Comparison of ENCODE assay signal across 16 mouse cellular contexts in the genomic region with DNA sequence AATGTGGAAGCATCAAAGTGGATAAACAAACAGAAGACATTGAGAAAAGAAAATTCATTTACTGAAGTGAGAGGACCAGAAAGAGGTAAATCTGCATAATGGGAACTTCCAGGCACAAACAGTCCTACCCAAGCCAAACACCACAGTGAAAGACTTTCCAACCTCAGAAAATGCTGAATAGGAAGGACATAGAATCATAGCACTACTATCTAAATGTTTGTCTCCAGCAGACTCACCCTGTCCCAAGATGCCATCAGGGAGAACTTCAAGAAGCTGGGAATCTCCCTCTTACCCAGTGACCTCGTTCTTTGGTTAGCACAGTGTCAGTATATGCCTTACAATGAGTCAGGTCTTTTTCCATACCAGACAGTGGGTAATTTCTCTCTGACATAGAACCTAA.
A peak's percentile ranks its signal among the peaks of the same experiment; 100 is the strongest.
DNase-seq lines count a peak whose midpoint lies in the region; TF ChIP-seq lines count a peak whose summit lies in the region.
"Had no signal": no experiment of that assay in that cellular context is flagged by ENCODE, and none has a peak within 500 bp of the region (broad histone marks: within the 10 kb centered on the region; RNA-seq: fewer than 3 reads in every experiment).

No protein-coding gene starts in this region.

- H3K4me1 ChIP-seq in CH12.LX (ENCODE audit: control insufficient read depth in 1 of 2, insufficient read depth in 2 of 2), result peaks cover 9 to 23% of the 10 kb centered on the region in 2 experiments

- no peak for TF ChIP-seq CTCF in CH12.LX (conservative IDR thresholded peaks at IDR 0.05 in 1 of 2, IDR thresholded peaks at IDR 0.05 in 1 of 2; ENCODE audit: low read depth in 2 of 2, low read length in 2 of 2)

- TF ChIP-seq EP300 in CH12.LX (IDR thresholded peaks at IDR 0.05; ENCODE audit: low read length), result peak; percentile 95

- H3K79me2 ChIP-seq in CH12.LX (replicated peaks; ENCODE audit: control insufficient read depth, extremely low read depth, insufficient read depth, poor library complexity, severe bottlenecking), result no peaks in the 10 kb centered on the region

- peak overlapping the region; percentile 97 for H3K4me2 ChIP-seq in CH12.LX (ENCODE audit: insufficient read depth, low read depth, poor library complexity, severe bottlenecking)

- H3K27ac ChIP-seq in CH12.LX (ENCODE audit: insufficient read depth, low read depth), result peak overlapping the region; percentile 78

- dilution Hi-C loops in CH12.LX (cut with MboI; ENCODE audit: extremely low pct_ligation_motif_present, extremely low pct_unique_long_range_greater_than_20kb, low sequenced_read_pairs), result no loop called here

- H3K27me3 ChIP-seq in CH12.LX (replicated peaks), result no peaks in the 10 kb centered on the region
- H3K27me3 ChIP-seq: Patski had no signal

- peak overlapping the region; percentile 37 for H3K9ac ChIP-seq in CH12.LX (ENCODE audit: insufficient read depth, low read depth)

- in situ Hi-C loops in CH12.LX (cut with MboI; ENCODE audit: low pct_ligation_motif_present, low pct_unique_long_range_greater_than_20kb, low sequenced_read_pairs), result no loop called here

- DNase-seq in CH12.LX (ENCODE audit: extremely low read depth), result peak; percentile 89
- DNase-seq in adrenal gland, postnatal 14 days, result no peak
- DNase-seq: adrenal gland, adult 2 months; adrenal gland, adult 8-10 months; adrenal gland, postnatal 10 days; adrenal gland, postnatal 25 days; adrenal gland, postnatal 36 days; B cell, adult 2 months; cerebellum, adult 11 months; cerebellum, adult 11-12 months; cerebellum, adult 18-20 months; cerebellum, adult 2 months; cerebellum, adult 8-10 months; cerebellum, adult 9-10 months had no signal

- H3K4me3 ChIP-seq in CH12.LX (replicated peaks in 1 of 3; ENCODE audit: low read depth in 2 of 3, low read length in 2 of 3, poor library complexity in 1 of 3), result no peak overlapping the region

- no peaks in the 10 kb centered on the region for H3K9me3 ChIP-seq in CH12.LX (replicated peaks; ENCODE audit: low read length)
- H3K9me3 ChIP-seq: G1E had no signal

- TF ChIP-seq RAD21 in CH12.LX (IDR thresholded peaks at IDR 0.05; ENCODE audit: low read depth, low read length), result no peak; the same call in none of the 2 replicates

- H3K36me3 ChIP-seq in CH12.LX (replicated peaks in 1 of 2; ENCODE audit: control insufficient read depth in 1 of 2, insufficient read depth in 1 of 2, low read length in 1 of 2), result no peaks in the 10 kb centered on the region
- H3K36me3 ChIP-seq: G1E had no signal

- no peak for TF ChIP-seq POLR2A in CH12.LX (IDR thresholded peaks at IDR 0.05; ENCODE audit: low read depth, low read length)

TF ChIP-seq in CH12.LX, 34 proteins besides CTCF, POLR2A, EP300 and RAD21:
- no peak for TF ChIP-seq ZC3H11A (IDR thresholded peaks at IDR 0.05; ENCODE audit: low read depth, low read length)
- TF ChIP-seq ETS1 (conservative IDR thresholded peaks at IDR 0.05; ENCODE audit: low read depth, low read length), result peak; percentile 74
- no peak; the same call in 1 of the 2 replicates for TF ChIP-seq HCFC1 (IDR thresholded peaks at IDR 0.05; ENCODE audit: low read depth, low read length)
- TF ChIP-seq BHLHE40 (IDR thresholded peaks at IDR 0.05; ENCODE audit: low read depth, low read length), result peak; percentile 70
- peak; percentile 14; the same call in 1 of the 2 replicates for TF ChIP-seq RCOR1 (conservative IDR thresholded peaks at IDR 0.05; ENCODE audit: low read depth, low read length)
- TF ChIP-seq UBTF (IDR thresholded peaks at IDR 0.05; ENCODE audit: low read depth, low read length), result no peak
- TF ChIP-seq JUN (IDR thresholded peaks at IDR 0.05; ENCODE audit: insufficient read depth, low read depth, low read length), result peak; percentile 59; the same call in 1 of the 2 replicates
- no peak; the same call in 1 of the 2 replicates for TF ChIP-seq CHD1 (IDR thresholded peaks at IDR 0.05; ENCODE audit: low read depth, low read length)
- no peak for TF ChIP-seq POLR2AphosphoS2 (IDR thresholded peaks at IDR 0.05; ENCODE audit: low read depth, low read length)
- no peak for TF ChIP-seq ZKSCAN1 (IDR thresholded peaks at IDR 0.05; ENCODE audit: borderline replicate concordance, low read depth, low read length)
- TF ChIP-seq CHD2 (IDR thresholded peaks at IDR 0.05; ENCODE audit: low read length), result peak; percentile 72; the same call in 1 of the 2 replicates
- 0 out of 2 replicates have a peak, but pooled peaks have one; percentile 73 for TF ChIP-seq E2F4 (IDR thresholded peaks at IDR 0.05; ENCODE audit: insufficient replicate concordance, low read depth, low read length)
- peak; percentile 38; the same call in 1 of the 2 replicates for TF ChIP-seq SIN3A (IDR thresholded peaks at IDR 0.05; ENCODE audit: low read length)
- TF ChIP-seq ZNF384 (IDR thresholded peaks at IDR 0.05; ENCODE audit: low read depth, low read length), result 0 out of 2 replicates have a peak, but pooled peaks have one; percentile 7
- TF ChIP-seq TCF12 (IDR thresholded peaks at IDR 0.05; ENCODE audit: low read depth, low read length), result 0 out of 2 replicates have a peak, but pooled peaks have one; percentile 73
- TF ChIP-seq SMC3 (IDR thresholded peaks at IDR 0.05; ENCODE audit: low read depth, low read length), result no peak; the same call in 1 of the 2 replicates
- TF ChIP-seq MAFK (IDR thresholded peaks at IDR 0.05; ENCODE audit: insufficient replicate concordance, low read length), result peak; percentile 93
- TF ChIP-seq IRF4 (IDR thresholded peaks at IDR 0.05; ENCODE audit: low read depth, low read length), result peak; percentile 91
- no peak for TF ChIP-seq USF2 (conservative IDR thresholded peaks at IDR 0.05; ENCODE audit: low read depth, low read length)
- TF ChIP-seq MEF2A (IDR thresholded peaks at IDR 0.05; ENCODE audit: borderline replicate concordance, low read depth, low read length), result peak; percentile 91
